Mouse (Mus musculus) heart, embryonic 10.5 days (tissue): Measurements from ENCODE around the gene Tpcn2. TPM values are rescaled to one million over a fixed set of nuclear protein-coding genes. Genes with fewer than 3 reads are reported as not detected.

ENCODE experiments used
- DNase-seq: peaks from one replicate; pipeline ENCODE4 v3.0.0-alpha.2; 2017; ENCODE audit warnings: low spot score
- H3K27ac ChIP-seq: fragments of 300-500 bp; sonication (generic); 2 replicates; pipeline ENCODE4 v1.5.1; 2016; ENCODE audit warnings: mild to moderate bottlenecking
- H3K27me3 ChIP-seq: fragments of 300-500 bp; sonication (generic); 2 replicates; pipeline ENCODE4 v1.6.1; 2016; ENCODE audit warnings: mild to moderate bottlenecking; ENCODE audit not compliant: poor library complexity, insufficient read depth, severe bottlenecking
- H3K36me3 ChIP-seq: fragments of 300-500 bp; sonication (generic); 2 replicates; pipeline ENCODE4 v1.6.1; 2016; ENCODE audit warnings: mild to moderate bottlenecking, moderate library complexity
- H3K4me1 ChIP-seq: fragments of 300-500 bp; sonication (generic); 2 replicates; pipeline ENCODE4 v1.6.1; 2016; ENCODE audit warnings: mild to moderate bottlenecking
- H3K4me3 ChIP-seq: fragments of 300-500 bp; sonication (generic); 2 replicates; pipeline ENCODE4 v1.5.1; 2016; ENCODE audit warnings: mild to moderate bottlenecking, moderate library complexity
- H3K9me3 ChIP-seq: fragments of 300-500 bp; sonication (generic); 2 replicates; pipeline ENCODE4 v1.6.1; 2016; ENCODE audit warnings: mild to moderate bottlenecking, moderate library complexity
- WGBS: fragments of 180-500 bp; shearing (Covaris S2); methylation state at CpG from one replicate; pipeline ENCODE4 v1.1.7; 2016; 5-methylcytosine and 5-hydroxymethylcytosine counted together
- polyA plus RNA-seq: library from polyadenylated mRNA; unstranded; fragments of >200 nt; fragmentation: Nextera tagmentation; extraction: Ambion mirVana; gene quantifications from 2 replicates; pipeline ENCODE4 v1.2.1, GENCODE M21; 2016

Gene Tpcn2
- polyA plus RNA-seq, 1 experiment from 2014 or later, result 5.8 TPM

- no peaks in the 10 kb centered on the region for H3K36me3 ChIP-seq
- H3K9me3 ChIP-seq, result no peaks in the 10 kb centered on the region
- H3K27me3 ChIP-seq, result peaks cover 5% of the 10 kb centered on the region; the same call in 1 of the 2 replicates
- H3K4me3 ChIP-seq, result no peak overlapping the region
- WGBS, result 79% methylated on average over 5 of the region's 5 CpGs
- 0 out of 2 replicates have a peak, but pooled peaks cover 4% of the 10 kb centered on the region for H3K4me1 ChIP-seq
- H3K27ac ChIP-seq, result no peak overlapping the region
- DNase-seq, result no peak
These were observed 135.7 kb downstream of the Tpcn2 start for GRCm38 (mm10) chr7:145147973-145148698.

- DNase-seq, result no peak
- H3K9me3 ChIP-seq, result no peaks in the 10 kb centered on the region
- H3K27ac ChIP-seq, result no peak overlapping the region
- 0 out of 2 replicates have a peak, but pooled peaks cover 4% of the 10 kb centered on the region for H3K4me1 ChIP-seq
- peaks cover 5% of the 10 kb centered on the region; the same call in 1 of the 2 replicates for H3K27me3 ChIP-seq
- no peaks in the 10 kb centered on the region for H3K36me3 ChIP-seq
- no peak overlapping the region for H3K4me3 ChIP-seq
These were observed 137.4 kb downstream of the Tpcn2 start for GRCm38 (mm10) chr7:145146252-145146930.

GRCm38 (mm10) chr7:145143502-145144070, 140.2 kb downstream of the Tpcn2 start:
- DNase-seq, result no peak
- Histone ChIP-seq H3K9me3 (0 out of 2 replicates have a peak, but pooled peaks cover 7% of the 10 kb centered on the region), H3K4me1 (0 out of 2 replicates have a peak, but pooled peaks cover 4% of the 10 kb centered on the region), H3K36me3 (no peaks in the 10 kb centered on the region), H3K27me3 (no peaks in the 10 kb centered on the region), H3K27ac (no peak overlapping the region), H3K4me3 (no peak overlapping the region)
- 64% methylated on average over 3 of the region's 3 CpGs for WGBS

- no peaks in the 10 kb centered on the region for H3K27me3 ChIP-seq
- peaks cover 7% of the 10 kb centered on the region; the same call in 1 of the 2 replicates for H3K9me3 ChIP-seq
- no peak overlapping the region for H3K4me3 ChIP-seq
- WGBS, result 49% methylated on average over 2 of the region's 2 CpGs
- no peaks in the 10 kb centered on the region for H3K36me3 ChIP-seq
- H3K4me1 ChIP-seq, result 0 out of 2 replicates have a peak, but pooled peaks cover 4% of the 10 kb centered on the region
- DNase-seq, result no peak
- H3K27ac ChIP-seq, result no peak overlapping the region
These were observed 143.2 kb downstream of the Tpcn2 start for GRCm38 (mm10) chr7:145140656-145141055.

GRCm38 (mm10) chr7:145139576-145139975, 144.2 kb downstream of the Tpcn2 start:
- no peak for DNase-seq
- Histone ChIP-seq H3K9me3 (peaks cover 7% of the 10 kb centered on the region; the same call in 1 of the 2 replicates), H3K36me3 (no peaks in the 10 kb centered on the region), H3K27me3 (no peaks in the 10 kb centered on the region), H3K4me3 (no peak overlapping the region), H3K4me1 (0 out of 2 replicates have a peak, but pooled peaks cover 4% of the 10 kb centered on the region), H3K27ac (no peak overlapping the region)
- 88% methylated on average over 3 of the region's 3 CpGs for WGBS

GRCm38 (mm10) chr7:145139100-145139499, 144.7 kb downstream of the Tpcn2 start:
- Histone ChIP-seq H3K9me3 (peaks cover 7% of the 10 kb centered on the region; the same call in 1 of the 2 replicates), H3K27me3 (no peaks in the 10 kb centered on the region), H3K36me3 (no peaks in the 10 kb centered on the region), H3K4me3 (no peak overlapping the region), H3K4me1 (0 out of 2 replicates have a peak, but pooled peaks cover 4% of the 10 kb centered on the region), H3K27ac (no peak overlapping the region)
- 87% methylated on average over 1 of the region's 1 CpGs for WGBS
- DNase-seq, result no peak

- H3K4me1 ChIP-seq, result no peaks in the 10 kb centered on the region
- no peak overlapping the region for H3K4me3 ChIP-seq
- H3K27ac ChIP-seq, result no peak overlapping the region
- 84% methylated on average over 1 of the region's 1 CpGs for WGBS
- no peak for DNase-seq
- H3K27me3 ChIP-seq, result no peaks in the 10 kb centered on the region
- H3K36me3 ChIP-seq, result no peaks in the 10 kb centered on the region
- H3K9me3 ChIP-seq, result peaks cover 7% of the 10 kb centered on the region; the same call in 1 of the 2 replicates
These were observed 145.9 kb downstream of the Tpcn2 start for GRCm38 (mm10) chr7:145137871-145138270.

GRCm38 (mm10) chr7:145136831-145137230, 147.0 kb downstream of the Tpcn2 start:
- Histone ChIP-seq H3K4me1 (no peaks in the 10 kb centered on the region), H3K27me3 (no peaks in the 10 kb centered on the region), H3K27ac (no peak overlapping the region), H3K4me3 (no peak overlapping the region), H3K9me3 (peaks cover 7% of the 10 kb centered on the region; the same call in 1 of the 2 replicates), H3K36me3 (no peaks in the 10 kb centered on the region)
- 80% methylated on average over 4 of the region's 4 CpGs for WGBS
- DNase-seq, result no peak

Other genes with a start within 250 kb of the Tpcn2 start
- 0.30 and 1.3 TPM in 2 replicates for gene 1810010D01Rik, start 75.9 kb downstream of the Tpcn2 start, polyA plus RNA-seq
- gene Mrgprf, start 16.8 kb upstream of the Tpcn2 start, polyA plus RNA-seq, result 0.17 and 0.21 TPM in 2 replicates
- gene Mrgprd, start 30.8 kb upstream of the Tpcn2 start, polyA plus RNA-seq, result not detected in 2 replicates